8 mouse cellular contexts compared by ENCODE assay signal in genomic region chr14:45389194-45389593, GRCm38 (mm10). TPM values are rescaled to one million over a fixed set of nuclear protein-coding genes. Genes with fewer than 3 reads are reported as not detected.
DNase-seq lines count a peak whose midpoint lies in the region; ATAC-seq and TF ChIP-seq lines count a peak whose summit lies in the region.

No protein-coding gene starts in this region.

- H3K9me3 ChIP-seq in hindbrain, embryonic 14.5 days (ENCODE audit: control insufficient read depth, low read length), result no peaks in the 10 kb centered on the region
- no peaks in the 10 kb centered on the region for H3K9me3 ChIP-seq in midbrain, embryonic 13.5 days

- H3K4me1 ChIP-seq in kidney, adult 2 months (ENCODE audit: control insufficient read depth, insufficient read depth, low read length), result peaks cover 14% of the 10 kb centered on the region; the same call in 1 of the 2 replicates
- H3K4me1 ChIP-seq in hindbrain, embryonic 14.5 days (replicated peaks; ENCODE audit: control insufficient read depth, insufficient read depth, low read length), result peaks cover 11% of the 10 kb centered on the region
- H3K4me1 ChIP-seq in midbrain, embryonic 13.5 days (replicated peaks), result peaks cover 12% of the 10 kb centered on the region

- H3K4me2 ChIP-seq in hindbrain, embryonic 14.5 days (replicated peaks), result peak overlapping the region; percentile 77
- H3K4me2 ChIP-seq in midbrain, embryonic 13.5 days (replicated peaks), result peak overlapping the region; percentile 83

- TF ChIP-seq POLR2A in kidney, adult 2 months (IDR thresholded peaks at IDR 0.05; ENCODE audit: low read depth, low read length), result no peak

- intact Hi-C loops in left cerebral cortex, postnatal 36 days (cut with DNase I), result loop anchor here (5.0 kb wide), 1 partner anchor 52 kb away; no protein-coding TSS in a partner anchor
- intact Hi-C loops in left cerebral cortex, postnatal 14 days (cut with DNase I), result no loop called here

- peak overlapping the region; percentile 98 for H3K27ac ChIP-seq in kidney, adult 2 months (ENCODE audit: insufficient read depth, low read depth, low read length)
- H3K27ac ChIP-seq in hindbrain, embryonic 14.5 days, result peak overlapping the region; percentile 79
- H3K27ac ChIP-seq in midbrain, embryonic 13.5 days, result peak overlapping the region; percentile 57

- no peak for DNase-seq in kidney, adult 2 months
- DNase-seq in kidney, postnatal 4 days, result no peak
- DNase-seq in hindbrain, embryonic 14.5 days (ENCODE audit: low spot score), result peak; percentile 28
- no peak for DNase-seq in cerebellum, postnatal 36 days
- DNase-seq in left cerebral cortex, postnatal 36 days (ENCODE audit: low spot score in 2 of 2), result no peak
- DNase-seq in left cerebral cortex, postnatal 14 days (ENCODE audit: low spot score in 2 of 2), result no peak

- no peak for TF ChIP-seq CTCF in kidney, adult 2 months (conservative IDR thresholded peaks at IDR 0.05; ENCODE audit: insufficient read depth, insufficient read length, low read depth, low read length)

- no peaks in the 10 kb centered on the region for H3K36me3 ChIP-seq in kidney, adult 2 months (ENCODE audit: control insufficient read depth, insufficient read depth, low read length)
- no peaks in the 10 kb centered on the region for H3K36me3 ChIP-seq in hindbrain, embryonic 14.5 days (replicated peaks; ENCODE audit: control insufficient read depth, insufficient read depth)
- no peaks in the 10 kb centered on the region for H3K36me3 ChIP-seq in midbrain, embryonic 13.5 days

- H3K27me3 ChIP-seq in kidney, adult 2 months (replicated peaks; ENCODE audit: control insufficient read depth, insufficient read depth, low read length), result no peaks in the 10 kb centered on the region
- H3K27me3 ChIP-seq in hindbrain, embryonic 14.5 days (ENCODE audit: control insufficient read depth, insufficient read depth, low read length), result no peaks in the 10 kb centered on the region
- H3K27me3 ChIP-seq in midbrain, embryonic 13.5 days, result no peaks in the 10 kb centered on the region

- peak; percentile 13 for ATAC-seq in activated CD4-positive, CD25-positive, alpha-beta regulatory T cell, adult 4 months
- ATAC-seq in hindbrain, embryonic 14.5 days (ENCODE audit: low FRiP score), result no peak
- ATAC-seq in midbrain, embryonic 13.5 days, result no peak; the same call in 1 of the 2 replicates

- H3K9ac ChIP-seq in hindbrain, embryonic 14.5 days, result peak overlapping the region; percentile 90
- H3K9ac ChIP-seq in midbrain, embryonic 13.5 days (replicated peaks), result peak overlapping the region; percentile 93

- H3K4me3 ChIP-seq in kidney, adult 2 months (ENCODE audit: insufficient read depth, low read depth, low read length), result peak overlapping the region; percentile 90
- H3K4me3 ChIP-seq in hindbrain, embryonic 14.5 days (replicated peaks; ENCODE audit: low read length), result peak overlapping the region; percentile 86
- H3K4me3 ChIP-seq in midbrain, embryonic 13.5 days (replicated peaks), result peak overlapping the region; percentile 82

- WGBS in kidney, adult 2 months, result 2% methylated on average over 3 of the region's 3 CpGs
- WGBS in hindbrain, embryonic 14.5 days, result 24% methylated on average over 3 of the region's 3 CpGs
- WGBS in midbrain, embryonic 13.5 days, result 29% methylated on average over 3 of the region's 3 CpGs

RNA-seq across cellular contexts. Expression of gene Gnpnat1, which starts 15.5 kb away (rescaled TPM):
- polyA plus RNA-seq in kidney, adult 2 months (2012; rRNA removed), result 8.0 and 10.1 TPM in 2 replicates
- polyA plus RNA-seq in activated CD4-positive, CD25-positive, alpha-beta regulatory T cell, adult 4 months (2017; shearing (Covaris generic)), result 10 to 100 TPM; 57.6 to 71.0 TPM
- 29.5 and 30.2 TPM in 2 replicates for polyA plus RNA-seq in hindbrain, embryonic 14.5 days (2014; fragmentation: Nextera tagmentation; extraction: Ambion mirVana)
- polyA plus RNA-seq in midbrain, embryonic 13.5 days (2015; fragmentation: Nextera tagmentation; extraction: Ambion mirVana), result 29.2 and 30.6 TPM in 2 replicates
- 10 to 100 TPM; 14.3 to 14.6 TPM for total RNA-seq in left cerebral cortex, postnatal 36 days (2021)
- total RNA-seq in left cerebral cortex, postnatal 14 days (2021), result 10 to 100 TPM; 12.3 to 12.7 TPM

RNA-seq across cellular contexts. Expression of gene Styx, which starts 38.3 kb away (rescaled TPM):
- polyA plus RNA-seq in kidney, adult 2 months (2012; rRNA removed), result 3.0 and 8.5 TPM in 2 replicates
- polyA plus RNA-seq in activated CD4-positive, CD25-positive, alpha-beta regulatory T cell, adult 4 months (2017; shearing (Covaris generic)), result 10 to 100 TPM; 11.4 to 23.6 TPM
- polyA plus RNA-seq in hindbrain, embryonic 14.5 days (2014; fragmentation: Nextera tagmentation; extraction: Ambion mirVana), result 69.1 and 72.1 TPM in 2 replicates
- 52.6 and 54.7 TPM in 2 replicates for polyA plus RNA-seq in midbrain, embryonic 13.5 days (2015; fragmentation: Nextera tagmentation; extraction: Ambion mirVana)
- total RNA-seq in left cerebral cortex, postnatal 36 days (2021), result 10 to 100 TPM; 18.5 to 21.0 TPM
- total RNA-seq in left cerebral cortex, postnatal 14 days (2021), result 10 to 100 TPM; 14.7 to 16.8 TPM

RNA-seq across cellular contexts. Expression of gene Psmc6, which starts 59.6 kb away (rescaled TPM):
- 23.8 and 45.5 TPM in 2 replicates for polyA plus RNA-seq in kidney, adult 2 months (2012; rRNA removed)
- 100 to 1,000 TPM; 143 to 183 TPM for polyA plus RNA-seq in activated CD4-positive, CD25-positive, alpha-beta regulatory T cell, adult 4 months (2017; shearing (Covaris generic))
- 169 and 182 TPM in 2 replicates for polyA plus RNA-seq in hindbrain, embryonic 14.5 days (2014; fragmentation: Nextera tagmentation; extraction: Ambion mirVana)
- 184 and 202 TPM in 2 replicates for polyA plus RNA-seq in midbrain, embryonic 13.5 days (2015; fragmentation: Nextera tagmentation; extraction: Ambion mirVana)
- total RNA-seq in left cerebral cortex, postnatal 36 days (2021), result 100 to 1,000 TPM in 1 of 2 experiments, 10 to 100 TPM in 1; 83.4 to 116 TPM
- total RNA-seq in left cerebral cortex, postnatal 14 days (2021), result 10 to 100 TPM; 94.4 to 96.0 TPM
